Mouse (Mus musculus) forebrain, embryonic 15.5 days (tissue): ENCODE data around the gene Herpud2. TPM values are rescaled to one million over a fixed set of nuclear protein-coding genes. Genes with fewer than 3 reads are reported as not detected.

ENCODE experiments used
- ATAC-seq: fragments of 200-750 bp; cut with Nextera tagmentation; replicated peaks from 2 replicates; pipeline ENCODE4 v1.8.0; 2017; ENCODE audit warnings: mild to moderate bottlenecking, moderate TSS enrichment, moderate library complexity
- H3K27ac ChIP-seq: fragments of 300-500 bp; sonication (generic); replicated peaks from 2 replicates; pipeline ENCODE4 v1.5.1; 2015; ENCODE audit warnings: mild to moderate bottlenecking, inconsistent platforms
- H3K27me3 ChIP-seq: fragments of 300-500 bp; sonication (generic); 2 replicates; pipeline ENCODE4 v1.6.1; 2015; ENCODE audit warnings: inconsistent platforms
- H3K36me3 ChIP-seq: fragments of 300-500 bp; sonication (generic); 2 replicates; pipeline ENCODE4 v1.6.1; 2015; ENCODE audit warnings: mild to moderate bottlenecking, inconsistent platforms
- H3K4me1 ChIP-seq: fragments of 300-500 bp; sonication (generic); 2 replicates; pipeline ENCODE4 v1.6.1; 2015; ENCODE audit warnings: inconsistent platforms
- H3K4me2 ChIP-seq: fragments of 300-500 bp; sonication (generic); replicated peaks from 2 replicates; pipeline ENCODE4 v1.6.1; 2015; ENCODE audit warnings: mild to moderate bottlenecking, inconsistent platforms
- H3K4me3 ChIP-seq: fragments of 300-500 bp; sonication (generic); 2 replicates; pipeline ENCODE4 v1.5.1; 2015; ENCODE audit warnings: mild to moderate bottlenecking, inconsistent platforms
- H3K9ac ChIP-seq: fragments of 300-500 bp; sonication (generic); replicated peaks from 2 replicates; pipeline ENCODE4 v1.6.1; 2015; ENCODE audit warnings: mild to moderate bottlenecking, inconsistent platforms
- H3K9me3 ChIP-seq: fragments of 300-500 bp; sonication (generic); 2 replicates; pipeline ENCODE4 v1.6.1; 2016; ENCODE audit warnings: inconsistent platforms
- WGBS: fragments of 180-500 bp; shearing (Covaris S2); methylation state at CpG from one replicate; pipeline ENCODE4 v1.1.7; 2015; ENCODE audit warnings: mixed read lengths; 5-methylcytosine and 5-hydroxymethylcytosine counted together
- polyA plus RNA-seq: library from polyadenylated mRNA; unstranded; fragments of >200 nt; fragmentation: Nextera tagmentation; extraction: Ambion mirVana; gene quantifications from 2 replicates; pipeline ENCODE4 v1.2.1, GENCODE M21; 2015

Gene Herpud2
- polyA plus RNA-seq, 1 experiment from 2014 or later: 40.9 TPM

- Histone ChIP-seq H3K4me2 (no peak overlapping the region), H3K4me3 (no peak overlapping the region), H3K9ac (no peak overlapping the region), H3K27ac (no peak overlapping the region; the same call in 1 of the 2 replicates), H3K36me3 (no peaks in the 10 kb centered on the region), H3K9me3 (no peaks in the 10 kb centered on the region), H3K4me1 (peaks cover 8% of the 10 kb centered on the region; the same call in 1 of the 2 replicates), H3K27me3 (no peaks in the 10 kb centered on the region)
- WGBS: 62% methylated on average over 5 of the region's 5 CpGs
- ATAC-seq: no peak
These were observed 23.0 kb upstream of the Herpud2 start for GRCm38 (mm10) chr9:25174614-25175013.

GRCm38 (mm10) chr9:25173171-25173570 is 21.6 kb upstream of the Herpud2 start:
- H3K9ac ChIP-seq: no peak overlapping the region
- H3K4me3 ChIP-seq: no peak overlapping the region
- H3K36me3 ChIP-seq: no peaks in the 10 kb centered on the region
- H3K27me3 ChIP-seq: no peaks in the 10 kb centered on the region
- no peak overlapping the region for H3K27ac ChIP-seq
- WGBS: 81% methylated on average over 4 of the region's 4 CpGs
- ATAC-seq: no peak
- H3K4me2 ChIP-seq: no peak overlapping the region
- no peaks in the 10 kb centered on the region for H3K9me3 ChIP-seq
- H3K4me1 ChIP-seq: peaks cover 8% of the 10 kb centered on the region; the same call in 1 of the 2 replicates

DNA sequence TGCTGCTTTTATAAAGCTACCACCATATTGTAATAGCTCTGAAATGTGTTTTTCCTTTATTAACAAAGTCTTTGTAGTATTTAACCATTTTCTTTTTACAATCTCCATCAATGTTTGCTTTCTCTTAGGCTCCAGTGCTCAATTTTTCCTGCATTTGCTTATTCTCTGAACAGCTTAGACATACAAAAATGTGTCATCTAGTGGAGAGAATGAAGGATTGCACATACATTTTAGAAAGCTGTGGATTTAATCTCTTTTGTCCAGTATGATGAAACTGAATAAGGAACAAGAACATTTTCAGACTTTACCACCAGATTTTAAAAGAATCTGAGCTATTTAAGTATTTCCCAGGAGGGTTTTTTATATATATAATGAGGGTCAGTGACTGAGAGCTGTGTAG is 18.0 kb upstream of the Herpud2 start:
- no peaks in the 10 kb centered on the region for H3K27me3 ChIP-seq
- no peak for ATAC-seq
- H3K9ac ChIP-seq: no peak overlapping the region
- H3K9me3 ChIP-seq: no peaks in the 10 kb centered on the region
- H3K4me3 ChIP-seq: no peak overlapping the region
- no peaks in the 10 kb centered on the region for H3K36me3 ChIP-seq
- H3K27ac ChIP-seq: no peak overlapping the region
- H3K4me1 ChIP-seq: no peaks in the 10 kb centered on the region
- no peak overlapping the region for H3K4me2 ChIP-seq

GRCm38 (mm10) chr9:25167458-25168084 is 16.0 kb upstream of the Herpud2 start:
- H3K4me3 ChIP-seq: no peak overlapping the region
- H3K27ac ChIP-seq: no peak overlapping the region
- no peaks in the 10 kb centered on the region for H3K27me3 ChIP-seq
- H3K9ac ChIP-seq: no peak overlapping the region
- no peaks in the 10 kb centered on the region for H3K4me1 ChIP-seq
- H3K9me3 ChIP-seq: no peaks in the 10 kb centered on the region
- 37% methylated on average over 6 of the region's 6 CpGs for WGBS
- no peaks in the 10 kb centered on the region for H3K36me3 ChIP-seq
- peak; percentile 70 for ATAC-seq
- no peak overlapping the region for H3K4me2 ChIP-seq

- Histone ChIP-seq H3K4me1 (no peaks in the 10 kb centered on the region), H3K36me3 (no peaks in the 10 kb centered on the region), H3K27me3 (no peaks in the 10 kb centered on the region), H3K4me2 (no peak overlapping the region), H3K9me3 (no peaks in the 10 kb centered on the region), H3K27ac (no peak overlapping the region), H3K9ac (no peak overlapping the region), H3K4me3 (no peak overlapping the region)
- 79% methylated on average over 4 of the region's 4 CpGs for WGBS
- ATAC-seq: no peak
These were observed 6.6 kb upstream of the Herpud2 start for GRCm38 (mm10) chr9:25158218-25158617.

- H3K4me3 ChIP-seq: no peak overlapping the region
- H3K36me3 ChIP-seq: no peaks in the 10 kb centered on the region
- H3K27ac ChIP-seq: no peak overlapping the region
- ATAC-seq: no peak
- no peak overlapping the region for H3K9ac ChIP-seq
- no peak overlapping the region for H3K4me2 ChIP-seq
- H3K27me3 ChIP-seq: no peaks in the 10 kb centered on the region
- peaks cover 8% of the 10 kb centered on the region for H3K4me1 ChIP-seq
- no peaks in the 10 kb centered on the region for H3K9me3 ChIP-seq
- WGBS: 14% methylated on average over 1 of the region's 1 CpGs
These were observed 4.8 kb upstream of the Herpud2 start for GRCm38 (mm10) chr9:25156377-25156776.

- Histone ChIP-seq H3K36me3 (no peaks in the 10 kb centered on the region), H3K9ac (no peak overlapping the region), H3K27ac (no peak overlapping the region), H3K4me2 (no peak overlapping the region), H3K4me3 (no peak overlapping the region), H3K4me1 (peaks cover 30% of the 10 kb centered on the region), H3K9me3 (no peaks in the 10 kb centered on the region), H3K27me3 (no peaks in the 10 kb centered on the region)
- ATAC-seq: no peak
These were observed 1.4 kb upstream of the Herpud2 start for GRCm38 (mm10) chr9:25153066-25153465.

DNA sequence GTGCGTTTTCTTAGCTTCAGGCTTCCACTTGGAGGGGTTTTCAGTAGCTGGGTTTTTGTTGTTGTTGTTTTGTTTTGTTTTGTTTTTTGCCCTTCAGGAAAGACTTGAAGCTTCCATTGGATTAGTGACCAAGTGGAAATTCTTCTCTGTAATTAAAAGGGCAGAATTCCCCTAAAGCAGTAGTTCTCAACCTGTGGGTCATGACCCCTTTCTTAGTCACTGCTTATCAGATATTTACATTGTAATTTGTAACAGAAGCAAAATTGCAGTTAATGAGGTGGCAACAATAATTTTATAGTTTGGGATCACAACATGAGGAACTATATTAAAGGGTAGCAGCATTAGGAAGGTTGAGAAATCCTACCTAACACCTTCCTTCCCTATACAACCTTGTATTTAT is 837 bp upstream of the Herpud2 start:
- Histone ChIP-seq H3K27ac (peak overlapping the region; percentile 98), H3K27me3 (no peaks in the 10 kb centered on the region), H3K4me2 (peak overlapping the region; percentile 88), H3K9ac (peak overlapping the region; percentile 93), H3K9me3 (no peaks in the 10 kb centered on the region), H3K4me3 (peak overlapping the region; percentile 82), H3K36me3 (no peaks in the 10 kb centered on the region), H3K4me1 (peaks cover 33% of the 10 kb centered on the region)
- ATAC-seq: no peak
- 15% methylated on average over 1 of the region's 1 CpGs for WGBS

- under 1% methylated on average over 73 of the region's 73 CpGs for WGBS
- H3K36me3 ChIP-seq: no peaks in the 10 kb centered on the region
- H3K9me3 ChIP-seq: no peaks in the 10 kb centered on the region
- peak overlapping the region; percentile 88 for H3K4me2 ChIP-seq
- peak overlapping the region; percentile 98 for H3K27ac ChIP-seq
- peaks cover 40% of the 10 kb centered on the region for H3K4me1 ChIP-seq
- no peaks in the 10 kb centered on the region for H3K27me3 ChIP-seq
- H3K9ac ChIP-seq: peak overlapping the region; percentile 93
- H3K4me3 ChIP-seq: peak overlapping the region; percentile 82
- ATAC-seq: peak; percentile 69
These were observed 619 bp downstream of the Herpud2 start for GRCm38 (mm10) chr9:25150791-25151610.

DNA sequence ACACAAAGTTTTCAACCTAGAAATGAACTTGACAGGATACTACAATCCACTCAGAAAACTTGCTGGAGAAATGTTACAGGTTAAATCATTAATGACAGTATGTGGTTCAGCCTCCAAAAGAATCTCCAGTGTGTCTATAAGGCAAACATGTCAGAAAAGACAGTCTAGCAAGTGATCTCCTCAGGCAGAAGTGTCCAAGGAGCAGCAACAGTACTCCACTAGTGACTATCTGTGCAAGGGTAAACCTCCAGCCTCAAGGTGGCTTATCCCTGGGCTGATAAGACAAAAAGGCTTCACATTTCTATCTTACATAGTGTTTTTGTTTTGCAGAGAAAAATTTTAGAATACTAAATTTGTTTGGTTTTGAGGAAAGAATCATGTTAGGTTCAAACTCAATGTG is 2.9 kb downstream of the Herpud2 start:
- H3K4me2 ChIP-seq: peak overlapping the region; percentile 39
- peaks cover 40% of the 10 kb centered on the region for H3K4me1 ChIP-seq
- H3K27ac ChIP-seq: no peak overlapping the region
- no peaks in the 10 kb centered on the region for H3K9me3 ChIP-seq
- no peaks in the 10 kb centered on the region for H3K27me3 ChIP-seq
- no peaks in the 10 kb centered on the region for H3K36me3 ChIP-seq
- H3K4me3 ChIP-seq: peak overlapping the region; percentile 7; the same call in 1 of the 2 replicates
- ATAC-seq: no peak
- H3K9ac ChIP-seq: no peak overlapping the region

DNA sequence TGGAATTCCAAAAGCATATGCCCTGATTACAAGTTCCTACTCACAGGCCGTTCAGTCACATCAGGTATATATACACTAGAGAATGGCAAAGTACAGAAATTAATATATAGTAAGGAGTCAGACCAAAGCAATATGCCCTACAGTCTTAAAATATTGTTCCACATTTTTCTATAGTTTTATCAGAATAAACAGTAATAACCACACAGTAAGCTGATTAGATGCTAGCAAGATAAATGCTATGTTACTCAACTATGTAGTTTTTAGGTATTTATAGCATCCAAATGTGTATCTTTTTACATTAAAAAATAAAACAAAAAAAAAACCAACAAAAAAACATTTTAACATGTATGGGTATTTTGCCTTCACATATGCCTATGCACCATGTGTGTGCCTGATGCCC is 5.7 kb downstream of the Herpud2 start:
- no peak for ATAC-seq
- no peak overlapping the region for H3K4me2 ChIP-seq
- no peak overlapping the region for H3K4me3 ChIP-seq
- peaks cover 31% of the 10 kb centered on the region for H3K4me1 ChIP-seq
- H3K36me3 ChIP-seq: no peaks in the 10 kb centered on the region
- H3K27me3 ChIP-seq: no peaks in the 10 kb centered on the region
- 80% methylated on average over 1 of the region's 1 CpGs for WGBS
- H3K27ac ChIP-seq: no peak overlapping the region
- H3K9ac ChIP-seq: no peak overlapping the region
- no peaks in the 10 kb centered on the region for H3K9me3 ChIP-seq

DNA sequence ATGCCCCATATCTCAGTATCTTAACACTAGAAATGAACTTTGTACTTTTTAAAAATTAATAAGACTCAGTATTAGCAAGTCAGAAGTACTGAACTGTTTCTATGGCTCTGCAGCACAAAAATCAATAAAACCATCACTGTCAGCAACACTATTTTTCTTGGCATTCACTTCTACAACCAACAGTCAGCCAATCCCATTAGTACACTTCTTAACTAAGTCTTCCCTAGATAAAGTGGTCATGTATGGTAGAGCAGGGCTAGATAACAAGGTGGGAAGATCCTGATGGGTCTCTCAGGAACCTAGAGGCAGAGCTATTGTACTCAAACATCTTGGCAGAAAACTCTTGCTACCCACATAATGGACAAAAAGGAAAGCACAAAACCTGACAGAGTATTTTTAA is 7.7 kb downstream of the Herpud2 start:
- Histone ChIP-seq H3K9ac (no peak overlapping the region), H3K27me3 (no peaks in the 10 kb centered on the region), H3K4me2 (no peak overlapping the region), H3K27ac (no peak overlapping the region), H3K4me3 (no peak overlapping the region), H3K4me1 (peaks cover 18% of the 10 kb centered on the region), H3K9me3 (no peaks in the 10 kb centered on the region), H3K36me3 (no peaks in the 10 kb centered on the region)
- ATAC-seq: no peak
